Mouse (Mus musculus) liver, embryonic 13.5 days (tissue): ENCODE data around the gene Rtl10. TPM values are rescaled to one million over a fixed set of nuclear protein-coding genes. Genes with fewer than 3 reads are reported as not detected.
A peak's percentile ranks its signal among the peaks of the same experiment; 100 is the strongest.

ENCODE experiments used
- ATAC-seq: fragments of 200-750 bp; cut with Nextera tagmentation; 2 replicates; pipeline ENCODE4 v1.8.0; 2017; ENCODE audit warnings: low read depth, mild to moderate bottlenecking, moderate number of reproducible peaks, moderate library complexity
- DNase-seq: peaks from one replicate; pipeline ENCODE4 v3.0.0; 2022
- H3K27ac ChIP-seq: fragments of 300-500 bp; sonication (generic); 2 replicates; pipeline ENCODE4 v1.5.1; 2015; ENCODE audit warnings: moderate library complexity, mild to moderate bottlenecking, inconsistent platforms
- H3K27me3 ChIP-seq: fragments of 300-500 bp; sonication (generic); 2 replicates; pipeline ENCODE4 v1.6.1; 2015; ENCODE audit warnings: mild to moderate bottlenecking, inconsistent platforms
- H3K36me3 ChIP-seq: fragments of 300-500 bp; sonication (generic); 2 replicates; pipeline ENCODE4 v1.6.1; 2015; ENCODE audit warnings: mild to moderate bottlenecking, inconsistent platforms
- H3K4me1 ChIP-seq: fragments of 300-500 bp; sonication (generic); replicated peaks from 2 replicates; pipeline ENCODE4 v1.6.1; 2015; ENCODE audit warnings: inconsistent platforms
- H3K4me2 ChIP-seq: fragments of 300-500 bp; sonication (generic); 2 replicates; pipeline ENCODE4 v1.6.1; 2015; ENCODE audit warnings: inconsistent platforms, mild to moderate bottlenecking, moderate library complexity
- H3K4me3 ChIP-seq: fragments of 300-500 bp; sonication (generic); replicated peaks from 2 replicates; pipeline ENCODE4 v1.5.1; 2015; ENCODE audit warnings: mild to moderate bottlenecking, inconsistent platforms
- H3K9ac ChIP-seq: fragments of 300-500 bp; sonication (generic); 2 replicates; pipeline ENCODE4 v1.6.1; 2015; ENCODE audit warnings: mild to moderate bottlenecking, inconsistent platforms
- H3K9me3 ChIP-seq: fragments of 300-500 bp; sonication (generic); replicated peaks from 2 replicates; pipeline ENCODE4 v1.6.1; 2016; ENCODE audit warnings: inconsistent platforms
- WGBS: fragments of 180-500 bp; shearing (Covaris S2); methylation state at CpG from one replicate; pipeline ENCODE4 v1.1.7; 2015; ENCODE audit not compliant: insufficient replicate concordance; 5-methylcytosine and 5-hydroxymethylcytosine counted together
- polyA plus RNA-seq: library from polyadenylated mRNA; unstranded; fragments of >200 nt; fragmentation: Nextera tagmentation; extraction: Ambion mirVana; gene quantifications from 2 replicates; pipeline ENCODE4 v1.2.1, GENCODE M21; 2015

Rtl10 gene
- 1.4 and 1.9 TPM in 2 replicates for polyA plus RNA-seq

DNA sequence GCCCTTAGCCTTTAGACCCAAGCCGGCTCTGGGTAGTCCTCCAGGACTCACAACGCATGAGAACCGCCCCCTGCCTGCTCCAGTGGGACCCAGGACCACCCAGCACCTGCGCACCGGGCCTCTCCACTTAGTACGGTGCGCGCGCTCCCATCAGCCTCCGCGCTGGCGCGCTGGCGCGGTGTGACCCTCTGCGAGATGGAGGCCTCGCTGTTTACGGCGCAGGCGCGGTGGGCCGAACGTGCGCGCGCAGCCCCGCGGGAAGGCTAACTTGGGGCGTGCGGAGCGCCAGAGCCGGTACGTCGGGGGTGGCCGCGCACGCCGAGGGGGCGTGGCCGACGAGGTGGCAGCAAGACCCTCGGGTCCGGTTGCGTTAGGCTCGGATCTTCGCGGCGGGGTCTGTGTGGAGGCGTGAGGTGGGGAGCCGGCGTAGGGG is at the start of gene Rtl10, which contains the start of gene Gnb1l:
TSS of gene Rtl10 (plus strand) at position 344 of the 433 bp plus-strand sequence.
TSS of gene Gnb1l (plus strand) at position 156 of the 433 bp plus-strand sequence.
- H3K9me3 ChIP-seq: no peaks in the 10 kb centered on the region
- H3K4me2 ChIP-seq: peak within 1 kb of the TSS; percentile 97
- H3K9ac ChIP-seq: peak within 1 kb of the TSS; percentile 88
- H3K27me3 ChIP-seq: no peaks in the 10 kb centered on the region
- ATAC-seq (peak; percentile 96), DNase-seq (peak; percentile 95)
- under 1% methylated on average over 51 of the region's 51 CpGs for WGBS
- peak within 1 kb of the TSS; percentile 86 for H3K27ac ChIP-seq
- H3K4me1 ChIP-seq: peaks cover 35% of the 10 kb centered on the region
- peak within 1 kb of the TSS; percentile 84 for H3K4me3 ChIP-seq
- peaks cover 24% of the 10 kb centered on the region for H3K36me3 ChIP-seq

GRCm38 (mm10) chr16:18449005-18449404 is 49.7 kb upstream of the Rtl10 start:
- Histone ChIP-seq H3K9me3 (no peaks in the 10 kb centered on the region), H3K36me3 (peaks cover 100% of the 10 kb centered on the region), H3K9ac (no peak overlapping the region), H3K27me3 (no peaks in the 10 kb centered on the region), H3K4me1 (peaks cover 12% of the 10 kb centered on the region; the same call in 1 of the 2 replicates), H3K4me3 (no peak overlapping the region), H3K4me2 (no peak overlapping the region), H3K27ac (no peak overlapping the region)
- WGBS: 97% methylated on average over 4 of the region's 4 CpGs
- no peak for ATAC-seq
- no peak for DNase-seq

DNA sequence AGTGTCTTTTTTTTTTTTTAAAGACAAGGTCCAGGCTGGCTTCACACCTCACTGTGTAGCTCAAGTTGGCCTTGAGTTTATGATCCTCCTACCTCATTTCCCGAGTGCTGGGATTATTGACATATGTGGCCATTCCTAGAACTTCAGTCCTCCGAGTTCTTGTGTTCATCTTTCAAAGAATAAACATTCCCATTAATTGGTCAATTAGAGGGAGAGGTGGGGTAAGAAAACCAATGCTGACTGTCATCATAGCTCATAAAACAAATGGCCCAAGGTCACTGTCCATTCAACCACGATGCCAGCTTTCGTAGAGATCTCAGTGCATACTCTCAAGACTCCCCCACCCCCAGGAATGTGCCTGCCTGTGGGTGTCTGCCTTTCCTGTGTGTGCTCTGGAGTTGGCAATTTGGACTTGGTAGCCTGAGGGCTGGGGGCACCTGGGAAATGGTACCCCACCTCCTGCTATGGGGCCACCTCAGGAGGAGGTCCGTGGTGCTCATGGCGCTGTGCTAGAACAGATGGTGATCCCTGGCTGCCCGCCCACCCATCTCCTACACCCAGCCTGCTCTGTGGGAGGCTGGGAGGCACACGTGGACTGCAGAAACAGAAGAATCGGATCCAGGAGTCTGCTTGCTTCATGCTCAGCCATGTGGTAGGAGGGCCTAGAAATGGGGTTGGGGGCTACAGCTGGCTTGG is 47.1 kb upstream of the Rtl10 start:
- DNase-seq (no peak), ATAC-seq (no peak)
- H3K9ac ChIP-seq: no peak overlapping the region
- H3K4me3 ChIP-seq: no peak overlapping the region
- H3K36me3 ChIP-seq: peaks cover 100% of the 10 kb centered on the region
- no peaks in the 10 kb centered on the region for H3K27me3 ChIP-seq
- peaks cover 12% of the 10 kb centered on the region; the same call in 1 of the 2 replicates for H3K4me1 ChIP-seq
- 85% methylated on average over 9 of the region's 9 CpGs for WGBS
- H3K9me3 ChIP-seq: no peaks in the 10 kb centered on the region
- H3K27ac ChIP-seq: no peak overlapping the region
- H3K4me2 ChIP-seq: no peak overlapping the region

GRCm38 (mm10) chr16:18452361-18452862 is 46.3 kb upstream of the Rtl10 start:
- DNase-seq: no peak
- ATAC-seq: no peak
- no peak overlapping the region for H3K4me3 ChIP-seq
- no peak overlapping the region for H3K27ac ChIP-seq
- peaks cover 100% of the 10 kb centered on the region for H3K36me3 ChIP-seq
- H3K4me2 ChIP-seq: no peak overlapping the region
- H3K27me3 ChIP-seq: no peaks in the 10 kb centered on the region
- H3K9ac ChIP-seq: no peak overlapping the region
- no peaks in the 10 kb centered on the region for H3K9me3 ChIP-seq
- 86% methylated on average over 8 of the region's 8 CpGs for WGBS
- H3K4me1 ChIP-seq: peaks cover 15% of the 10 kb centered on the region

GRCm38 (mm10) chr16:18453846-18454245 is 44.9 kb upstream of the Rtl10 start:
- ATAC-seq (no peak), DNase-seq (no peak)
- no peak overlapping the region for H3K9ac ChIP-seq
- no peaks in the 10 kb centered on the region for H3K9me3 ChIP-seq
- no peak overlapping the region for H3K4me2 ChIP-seq
- 74% methylated on average over 5 of the region's 5 CpGs for WGBS
- H3K4me3 ChIP-seq: no peak overlapping the region
- H3K27ac ChIP-seq: no peak overlapping the region
- H3K36me3 ChIP-seq: peaks cover 100% of the 10 kb centered on the region
- peaks cover 18% of the 10 kb centered on the region for H3K4me1 ChIP-seq
- no peaks in the 10 kb centered on the region for H3K27me3 ChIP-seq

DNA sequence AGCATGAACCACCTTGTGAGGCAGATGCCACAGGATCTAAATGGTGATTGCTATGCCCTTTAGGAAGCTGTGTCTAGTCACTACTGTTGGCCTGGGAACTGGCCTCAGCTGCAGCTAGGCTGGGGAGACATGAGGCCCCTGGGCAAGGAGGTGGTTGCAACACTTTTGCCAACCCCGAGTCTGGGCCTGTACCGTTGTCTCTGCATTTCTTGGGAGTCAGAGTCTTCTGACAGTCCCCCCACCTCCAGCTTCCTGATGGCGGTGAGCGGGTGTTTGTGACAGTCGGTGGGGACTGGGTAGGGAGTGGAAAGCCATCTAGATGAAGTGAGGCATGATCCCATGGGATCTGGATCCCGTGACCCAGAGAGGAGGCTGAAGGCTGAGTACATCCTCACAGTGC is 43.3 kb upstream of the Rtl10 start:
- no peak overlapping the region for H3K27ac ChIP-seq
- H3K9me3 ChIP-seq: no peaks in the 10 kb centered on the region
- peaks cover 33% of the 10 kb centered on the region for H3K4me1 ChIP-seq
- ATAC-seq (no peak), DNase-seq (no peak)
- H3K9ac ChIP-seq: no peak overlapping the region
- no peak overlapping the region for H3K4me3 ChIP-seq
- WGBS: 74% methylated on average over 6 of the region's 6 CpGs
- no peak overlapping the region for H3K4me2 ChIP-seq
- peaks cover 100% of the 10 kb centered on the region for H3K36me3 ChIP-seq
- no peaks in the 10 kb centered on the region for H3K27me3 ChIP-seq

GRCm38 (mm10) chr16:18458661-18459060 is 40.0 kb upstream of the Rtl10 start:
- H3K4me2 ChIP-seq: peak overlapping the region; percentile 38; the same call in 1 of the 2 replicates
- H3K4me1 ChIP-seq: peaks cover 56% of the 10 kb centered on the region
- 0 out of 2 replicates have a peak overlapping the region, but pooled peaks have one; percentile 70 for H3K27ac ChIP-seq
- peaks cover 100% of the 10 kb centered on the region for H3K36me3 ChIP-seq
- no peak overlapping the region for H3K4me3 ChIP-seq
- no peaks in the 10 kb centered on the region for H3K9me3 ChIP-seq
- H3K9ac ChIP-seq: 0 out of 2 replicates have a peak overlapping the region, but pooled peaks have one; percentile 7
- DNase-seq: no peak
- no peaks in the 10 kb centered on the region; the same call in 1 of the 2 replicates for H3K27me3 ChIP-seq
- ATAC-seq: no peak

DNA sequence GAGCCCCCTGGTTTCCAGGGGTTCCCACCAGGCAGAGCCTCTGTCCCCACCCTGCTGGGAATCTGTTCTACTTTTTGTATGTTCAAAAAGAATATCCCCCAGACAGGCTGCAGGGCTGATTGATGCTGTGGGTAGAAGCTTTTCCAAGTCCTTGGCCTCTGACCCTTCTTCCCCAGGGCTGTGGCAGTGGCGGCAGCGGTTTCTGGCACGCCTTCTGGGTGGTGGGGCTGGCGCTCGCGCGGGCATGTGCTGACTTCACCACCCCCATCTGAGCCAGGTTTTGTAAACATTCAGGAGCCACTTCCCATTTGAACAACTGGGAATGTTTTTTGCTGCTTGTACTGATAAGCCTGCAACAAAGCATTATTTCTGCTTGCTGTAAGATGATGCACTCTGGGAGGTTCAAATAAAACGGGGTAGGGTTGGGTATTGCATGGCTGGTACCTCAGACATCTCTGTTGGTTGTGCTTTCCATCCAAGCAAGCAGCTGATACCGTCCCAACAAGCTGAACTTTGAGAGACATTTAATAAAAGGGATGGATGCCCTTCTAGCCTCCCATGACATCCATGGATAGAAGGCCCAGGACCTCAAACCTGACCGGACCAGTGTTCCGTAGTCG is 39.3 kb upstream of the Rtl10 start:
- Histone ChIP-seq H3K4me2 (peak overlapping the region; percentile 38), H3K9me3 (no peaks in the 10 kb centered on the region), H3K9ac (no peak overlapping the region), H3K36me3 (peaks cover 100% of the 10 kb centered on the region), H3K27ac (peak overlapping the region; percentile 70), H3K27me3 (no peaks in the 10 kb centered on the region; the same call in 1 of the 2 replicates), H3K4me1 (peaks cover 60% of the 10 kb centered on the region), H3K4me3 (no peak overlapping the region)
- peak; percentile 32 for ATAC-seq
- no peak for DNase-seq
- WGBS: 6% methylated on average over 12 of the region's 12 CpGs

DNA sequence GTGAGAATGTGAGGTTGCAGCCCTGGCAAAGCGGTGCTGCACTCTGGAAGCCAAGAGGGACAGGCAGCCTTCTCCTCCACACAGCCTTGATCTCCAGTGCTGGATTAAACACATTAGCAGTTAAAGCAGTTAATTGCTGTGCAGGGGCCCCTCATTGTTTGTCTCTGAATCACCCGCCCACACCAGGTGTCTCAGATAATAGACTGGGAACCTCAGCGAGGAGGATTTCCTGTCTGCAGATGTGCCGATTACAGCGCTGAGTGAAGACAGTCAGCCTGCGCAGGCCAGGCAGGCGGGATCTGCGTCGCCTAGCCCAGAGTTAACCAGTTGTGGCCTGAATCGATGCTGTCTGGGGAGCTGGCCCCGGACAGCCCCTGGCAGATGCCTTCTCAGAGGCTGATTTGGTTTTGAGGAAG is 38.7 kb upstream of the Rtl10 start:
- Histone ChIP-seq H3K4me1 (peaks cover 60% of the 10 kb centered on the region), H3K27me3 (no peaks in the 10 kb centered on the region; the same call in 1 of the 2 replicates), H3K27ac (peak overlapping the region; percentile 70), H3K36me3 (peaks cover 100% of the 10 kb centered on the region), H3K4me3 (no peak overlapping the region), H3K9me3 (no peaks in the 10 kb centered on the region), H3K9ac (no peak overlapping the region), H3K4me2 (peak overlapping the region; percentile 38)
- WGBS: 5% methylated on average over 11 of the region's 11 CpGs
- peak; percentile 82 for ATAC-seq
- peak; percentile 63 for DNase-seq

DNA sequence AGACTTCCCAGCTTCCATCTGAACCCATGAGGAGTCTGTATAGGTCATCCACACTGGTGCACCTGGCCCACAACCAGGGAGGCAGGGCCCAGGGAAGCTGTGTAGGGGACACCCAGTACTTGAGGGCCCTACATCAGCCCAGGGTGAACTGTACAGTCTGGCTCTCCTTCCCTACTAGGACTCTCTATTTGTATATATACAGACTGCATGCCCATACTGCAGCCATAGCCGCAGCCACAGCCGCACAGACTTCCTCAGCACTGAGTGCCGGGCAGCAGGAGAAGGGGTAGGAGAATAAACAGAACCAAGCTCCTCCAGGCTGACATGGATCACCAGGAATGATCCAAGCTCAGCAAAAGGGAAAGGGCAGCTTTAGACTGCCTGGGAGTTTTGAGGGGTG is 37.9 kb upstream of the Rtl10 start:
- no peak overlapping the region for H3K27ac ChIP-seq
- no peak overlapping the region for H3K4me2 ChIP-seq
- no peak for ATAC-seq
- peaks cover 60% of the 10 kb centered on the region for H3K4me1 ChIP-seq
- 91% methylated on average over 3 of the region's 3 CpGs for WGBS
- peaks cover 100% of the 10 kb centered on the region for H3K36me3 ChIP-seq
- no peak for DNase-seq
- no peaks in the 10 kb centered on the region for H3K9me3 ChIP-seq
- H3K27me3 ChIP-seq: no peaks in the 10 kb centered on the region; the same call in 1 of the 2 replicates
- H3K9ac ChIP-seq: no peak overlapping the region
- no peak overlapping the region for H3K4me3 ChIP-seq

GRCm38 (mm10) chr16:18462031-18462430 is 36.7 kb upstream of the Rtl10 start:
- ATAC-seq: no peak
- DNase-seq: no peak
- no peak overlapping the region for H3K27ac ChIP-seq
- no peak overlapping the region for H3K4me3 ChIP-seq
- no peak overlapping the region for H3K4me2 ChIP-seq
- no peaks in the 10 kb centered on the region for H3K9me3 ChIP-seq
- peaks cover 60% of the 10 kb centered on the region for H3K4me1 ChIP-seq
- H3K27me3 ChIP-seq: no peaks in the 10 kb centered on the region; the same call in 1 of the 2 replicates
- no peak overlapping the region for H3K9ac ChIP-seq
- H3K36me3 ChIP-seq: peaks cover 100% of the 10 kb centered on the region
- 85% methylated on average over 9 of the region's 9 CpGs for WGBS
